Mouse (Mus musculus): Measurements from ENCODE around the gene Bbs12. TPM values are rescaled to one million over a fixed set of nuclear protein-coding genes. Genes with fewer than 3 reads are reported as not detected.

Bbs12 gene
- polyA plus RNA-seq, 1 experiment from 2014 or later, result 2.0 TPM

GRCm38 (mm10) chr3:37341110-37341509, 28.8 kb downstream of the Bbs12 start:
- H3K4me2 ChIP-seq (ENCODE audit: low read depth, low read length), result no peak overlapping the region
- no peak overlapping the region for H3K27ac ChIP-seq (ENCODE audit: low read length)
- no peak overlapping the region for H3K9ac ChIP-seq (ENCODE audit: low read depth, low read length)
- no peak for ATAC-seq (ENCODE audit: low read depth)
- 49% methylated on average over 5 of the region's 5 CpGs for WGBS (ENCODE audit: insufficient replicate concordance)
- H3K4me1 ChIP-seq (ENCODE audit: control insufficient read depth, low read depth, low read length), result no peaks in the 10 kb centered on the region
- H3K36me3 ChIP-seq (ENCODE audit: control insufficient read depth, insufficient read depth), result no peaks in the 10 kb centered on the region
- H3K9me3 ChIP-seq (replicated peaks; ENCODE audit: control insufficient read depth, low read length), result no peaks in the 10 kb centered on the region
- no peak overlapping the region for H3K4me3 ChIP-seq (ENCODE audit: low read depth, low read length)
- H3K27me3 ChIP-seq (ENCODE audit: control insufficient read depth, insufficient read depth, low read depth, low read length), result peaks cover 4% of the 10 kb centered on the region

GRCm38 (mm10) chr3:37342811-37343210, 30.5 kb downstream of the Bbs12 start:
- H3K9me3 ChIP-seq (replicated peaks; ENCODE audit: control insufficient read depth, low read length), result no peaks in the 10 kb centered on the region
- H3K4me1 ChIP-seq (ENCODE audit: control insufficient read depth, low read depth, low read length), result no peaks in the 10 kb centered on the region
- H3K36me3 ChIP-seq (ENCODE audit: control insufficient read depth, insufficient read depth), result no peaks in the 10 kb centered on the region
- H3K4me3 ChIP-seq (ENCODE audit: low read depth, low read length), result no peak overlapping the region
- ATAC-seq (ENCODE audit: low read depth), result 0 out of 2 replicates have a peak, but pooled peaks have one; percentile 16
- H3K27me3 ChIP-seq (ENCODE audit: control insufficient read depth, insufficient read depth, low read depth, low read length), result peaks cover 15% of the 10 kb centered on the region
- no peak overlapping the region for H3K9ac ChIP-seq (ENCODE audit: low read depth, low read length)
- 52% methylated on average over 5 of the region's 5 CpGs for WGBS (ENCODE audit: insufficient replicate concordance)
- H3K4me2 ChIP-seq (ENCODE audit: low read depth, low read length), result no peak overlapping the region
- H3K27ac ChIP-seq (ENCODE audit: low read length), result no peak overlapping the region

GRCm38 (mm10) chr3:37347671-37348070, 35.3 kb downstream of the Bbs12 start:
- H3K27ac ChIP-seq (ENCODE audit: low read length), result no peak overlapping the region
- H3K9ac ChIP-seq (ENCODE audit: low read depth, low read length), result no peak overlapping the region
- peaks cover 9% of the 10 kb centered on the region for H3K4me1 ChIP-seq (ENCODE audit: control insufficient read depth, low read depth, low read length)
- H3K27me3 ChIP-seq (ENCODE audit: control insufficient read depth, insufficient read depth, low read depth, low read length), result peaks cover 38% of the 10 kb centered on the region
- H3K9me3 ChIP-seq (replicated peaks; ENCODE audit: control insufficient read depth, low read length), result no peaks in the 10 kb centered on the region
- no peaks in the 10 kb centered on the region for H3K36me3 ChIP-seq (ENCODE audit: control insufficient read depth, insufficient read depth)
- no peak for ATAC-seq (ENCODE audit: low read depth)
- H3K4me2 ChIP-seq (ENCODE audit: low read depth, low read length), result peak overlapping the region; percentile 75; the same call in 1 of the 2 replicates
- no peak overlapping the region for H3K4me3 ChIP-seq (ENCODE audit: low read depth, low read length)
- WGBS (ENCODE audit: insufficient replicate concordance), result 23% methylated on average over 9 of the region's 9 CpGs

- Histone ChIP-seq H3K9me3 (replicated peaks; ENCODE audit: control insufficient read depth, low read length) (no peaks in the 10 kb centered on the region), H3K4me2 (ENCODE audit: low read depth, low read length) (peak within 1 kb of the TSS; percentile 75), H3K27me3 (ENCODE audit: control insufficient read depth, insufficient read depth, low read depth, low read length) (peaks cover 38% of the 10 kb centered on the region), H3K4me1 (ENCODE audit: control insufficient read depth, low read depth, low read length) (peaks cover 9% of the 10 kb centered on the region), H3K4me3 (ENCODE audit: low read depth, low read length) (peak within 1 kb of the TSS; percentile 58), H3K36me3 (ENCODE audit: control insufficient read depth, insufficient read depth) (no peaks in the 10 kb centered on the region), H3K9ac (ENCODE audit: low read depth, low read length) (peak within 1 kb of the TSS; percentile 32; the same call in 1 of the 2 replicates), H3K27ac (ENCODE audit: low read length) (no peak within 1 kb of the TSS)
- ATAC-seq (ENCODE audit: low read depth), result 0 out of 2 replicates have a peak, but pooled peaks have one; percentile 21
- under 1% methylated on average over 75 of the region's 75 CpGs for WGBS (ENCODE audit: insufficient replicate concordance)
Observed at GRCm38 (mm10) chr3:37348221-37349165, 36.1 kb downstream of the Bbs12 start, which contains the start of gene Fgf2. Gene Fgf2, plus strand, starts transcription at chr3:37348346.

GRCm38 (mm10) chr3:37349166-37349548, 36.8 kb downstream of the Bbs12 start:
- Histone ChIP-seq H3K4me3 (ENCODE audit: low read depth, low read length) (peak overlapping the region; percentile 58), H3K4me1 (ENCODE audit: control insufficient read depth, low read depth, low read length) (peaks cover 9% of the 10 kb centered on the region), H3K4me2 (ENCODE audit: low read depth, low read length) (peak overlapping the region; percentile 75), H3K27me3 (ENCODE audit: control insufficient read depth, insufficient read depth, low read depth, low read length) (peaks cover 38% of the 10 kb centered on the region), H3K36me3 (ENCODE audit: control insufficient read depth, insufficient read depth) (no peaks in the 10 kb centered on the region), H3K27ac (ENCODE audit: low read length) (no peak overlapping the region), H3K9ac (ENCODE audit: low read depth, low read length) (no peak overlapping the region), H3K9me3 (replicated peaks; ENCODE audit: control insufficient read depth, low read length) (no peaks in the 10 kb centered on the region)
- WGBS (ENCODE audit: insufficient replicate concordance), result 14% methylated on average over 8 of the region's 8 CpGs
- ATAC-seq (ENCODE audit: low read depth), result no peak

GRCm38 (mm10) chr3:37350386-37350785, 38.0 kb downstream of the Bbs12 start:
- no peak overlapping the region for H3K4me2 ChIP-seq (ENCODE audit: low read depth, low read length)
- H3K9me3 ChIP-seq (replicated peaks; ENCODE audit: control insufficient read depth, low read length), result no peaks in the 10 kb centered on the region
- no peak overlapping the region for H3K27ac ChIP-seq (ENCODE audit: low read length)
- no peak overlapping the region for H3K9ac ChIP-seq (ENCODE audit: low read depth, low read length)
- H3K4me1 ChIP-seq (ENCODE audit: control insufficient read depth, low read depth, low read length), result peaks cover 9% of the 10 kb centered on the region
- H3K4me3 ChIP-seq (ENCODE audit: low read depth, low read length), result no peak overlapping the region
- no peaks in the 10 kb centered on the region for H3K36me3 ChIP-seq (ENCODE audit: control insufficient read depth, insufficient read depth)
- H3K27me3 ChIP-seq (ENCODE audit: control insufficient read depth, insufficient read depth, low read depth, low read length), result peaks cover 38% of the 10 kb centered on the region
- ATAC-seq (ENCODE audit: low read depth), result peak; percentile 60
- 18% methylated on average over 7 of the region's 7 CpGs for WGBS (ENCODE audit: insufficient replicate concordance)

GRCm38 (mm10) chr3:37353951-37354481, 41.7 kb downstream of the Bbs12 start:
- no peak overlapping the region for H3K4me3 ChIP-seq (ENCODE audit: low read depth, low read length)
- no peak for ATAC-seq (ENCODE audit: low read depth)
- H3K27ac ChIP-seq (ENCODE audit: low read length), result no peak overlapping the region
- peaks cover 3% of the 10 kb centered on the region for H3K4me1 ChIP-seq (ENCODE audit: control insufficient read depth, low read depth, low read length)
- H3K27me3 ChIP-seq (ENCODE audit: control insufficient read depth, insufficient read depth, low read depth, low read length), result peaks cover 10% of the 10 kb centered on the region
- no peaks in the 10 kb centered on the region for H3K36me3 ChIP-seq (ENCODE audit: control insufficient read depth, insufficient read depth)
- H3K9ac ChIP-seq (ENCODE audit: low read depth, low read length), result no peak overlapping the region
- 67% methylated on average over 10 of the region's 10 CpGs for WGBS (ENCODE audit: insufficient replicate concordance)
- no peak overlapping the region for H3K4me2 ChIP-seq (ENCODE audit: low read depth, low read length)
- no peaks in the 10 kb centered on the region for H3K9me3 ChIP-seq (replicated peaks; ENCODE audit: control insufficient read depth, low read length)

GRCm38 (mm10) chr3:37354737-37355136, 42.4 kb downstream of the Bbs12 start:
- H3K27me3 ChIP-seq (ENCODE audit: control insufficient read depth, insufficient read depth, low read depth, low read length), result peaks cover 3% of the 10 kb centered on the region
- H3K9me3 ChIP-seq (replicated peaks; ENCODE audit: control insufficient read depth, low read length), result no peaks in the 10 kb centered on the region
- WGBS (ENCODE audit: insufficient replicate concordance), result 70% methylated on average over 1 of the region's 1 CpGs
- H3K27ac ChIP-seq (ENCODE audit: low read length), result no peak overlapping the region
- H3K9ac ChIP-seq (ENCODE audit: low read depth, low read length), result no peak overlapping the region
- no peak overlapping the region for H3K4me2 ChIP-seq (ENCODE audit: low read depth, low read length)
- no peak overlapping the region for H3K4me3 ChIP-seq (ENCODE audit: low read depth, low read length)
- no peak for ATAC-seq (ENCODE audit: low read depth)
- H3K4me1 ChIP-seq (ENCODE audit: control insufficient read depth, low read depth, low read length), result no peaks in the 10 kb centered on the region; the same call in 1 of the 2 replicates
- no peaks in the 10 kb centered on the region for H3K36me3 ChIP-seq (ENCODE audit: control insufficient read depth, insufficient read depth)

- H3K4me3 ChIP-seq (ENCODE audit: low read depth, low read length), result no peak overlapping the region
- no peak overlapping the region for H3K27ac ChIP-seq (ENCODE audit: low read length)
- H3K36me3 ChIP-seq (ENCODE audit: control insufficient read depth, insufficient read depth), result no peaks in the 10 kb centered on the region
- no peak overlapping the region for H3K9ac ChIP-seq (ENCODE audit: low read depth, low read length)
- H3K4me2 ChIP-seq (ENCODE audit: low read depth, low read length), result no peak overlapping the region
- H3K27me3 ChIP-seq (ENCODE audit: control insufficient read depth, insufficient read depth, low read depth, low read length), result no peaks in the 10 kb centered on the region
- 48% methylated on average over 9 of the region's 9 CpGs for WGBS (ENCODE audit: insufficient replicate concordance)
- H3K9me3 ChIP-seq (replicated peaks; ENCODE audit: control insufficient read depth, low read length), result no peaks in the 10 kb centered on the region
- no peak for ATAC-seq (ENCODE audit: low read depth)
- H3K4me1 ChIP-seq (ENCODE audit: control insufficient read depth, low read depth, low read length), result no peaks in the 10 kb centered on the region
Observed at GRCm38 (mm10) chr3:37360729-37361128, 48.4 kb downstream of the Bbs12 start.

All from liver, embryonic 16.5 days (tissue).